Mouse (Mus musculus): ENCODE measurements around the gene Ube2v1.

Gene Ube2v1

DNA sequence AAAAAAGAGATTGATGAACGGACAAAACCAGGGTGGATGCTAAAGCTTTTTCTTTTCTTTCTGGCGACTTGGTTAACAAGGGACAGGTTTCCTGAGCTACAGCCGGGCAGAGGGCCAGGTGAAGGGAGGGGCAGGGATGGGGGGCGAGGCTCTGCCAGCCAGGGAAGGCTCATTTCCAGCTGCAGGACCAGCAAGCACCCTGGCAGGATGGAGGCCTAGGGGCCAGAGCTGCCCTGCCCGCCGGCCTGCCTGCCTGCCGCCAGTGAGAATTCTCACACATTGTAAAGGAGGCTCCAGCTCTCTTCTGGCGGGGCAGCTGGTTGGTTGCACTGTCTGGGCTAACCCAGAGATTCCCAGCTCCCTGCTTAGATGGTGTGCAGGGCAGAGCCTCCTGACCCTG lies 69.8 kb downstream of the Ube2v1 start:
- DNase-seq (ENCODE audit: low read depth, low spot score) = no peak

DNA sequence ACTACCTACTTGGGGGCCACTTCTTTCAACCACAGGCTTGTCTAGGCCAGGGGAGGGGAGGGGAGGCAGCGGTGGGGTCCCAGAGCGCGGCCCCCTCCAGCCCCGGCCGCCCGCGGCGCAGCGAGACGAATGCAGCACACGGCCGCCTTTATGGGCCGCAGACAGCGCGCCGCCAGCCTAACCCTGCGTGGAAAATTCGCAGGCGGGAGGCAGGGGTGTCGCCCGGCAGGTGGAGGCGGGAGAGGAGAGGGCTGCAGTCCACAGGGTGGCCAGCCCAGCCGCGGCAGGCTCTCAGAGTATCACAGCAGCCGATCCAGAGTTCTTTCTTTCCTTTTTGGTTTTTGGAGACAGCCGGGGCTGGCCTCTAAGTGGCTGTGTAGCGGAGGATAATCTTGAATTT lies 72.5 kb downstream of the Ube2v1 start:
- no peak for DNase-seq (ENCODE audit: low read depth, low spot score)

Measured in CD4-positive helper T cell, adult 2 months (primary cell).